Mouse (Mus musculus) kidney, postnatal 36 days (tissue): ENCODE data around the gene Nln.
A peak's percentile ranks its signal among the peaks of the same experiment; 100 is the strongest.

Experiments
- DNase-seq, 2 experiments: peaks; one replicate each; pipeline ENCODE4 v3.0.0; 2021 to 2022; ENCODE audit warnings: mixed read lengths in 2 of 2

Gene Nln

DNA sequence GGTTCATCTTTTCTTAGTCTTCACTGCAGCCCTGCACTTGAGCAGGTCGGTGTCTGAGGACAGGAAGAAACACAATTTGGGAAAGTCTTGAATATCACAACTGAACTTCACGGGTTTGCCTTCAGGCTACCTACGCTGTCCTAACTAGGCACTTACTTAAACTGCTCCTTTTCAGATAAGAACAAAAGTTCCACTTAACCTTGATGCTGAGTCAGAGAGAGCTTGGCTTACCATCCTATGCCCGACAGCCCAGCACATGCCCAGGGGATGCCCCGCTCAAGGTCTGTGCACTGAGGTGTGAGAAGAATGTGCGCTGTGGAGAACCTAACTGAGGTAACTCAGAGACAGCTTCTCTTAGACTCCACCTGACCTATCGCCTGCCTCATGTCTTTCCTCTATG, 67.9 kb downstream of the Nln start:
- peak; percentile 63 to 78 for DNase-seq

DNA sequence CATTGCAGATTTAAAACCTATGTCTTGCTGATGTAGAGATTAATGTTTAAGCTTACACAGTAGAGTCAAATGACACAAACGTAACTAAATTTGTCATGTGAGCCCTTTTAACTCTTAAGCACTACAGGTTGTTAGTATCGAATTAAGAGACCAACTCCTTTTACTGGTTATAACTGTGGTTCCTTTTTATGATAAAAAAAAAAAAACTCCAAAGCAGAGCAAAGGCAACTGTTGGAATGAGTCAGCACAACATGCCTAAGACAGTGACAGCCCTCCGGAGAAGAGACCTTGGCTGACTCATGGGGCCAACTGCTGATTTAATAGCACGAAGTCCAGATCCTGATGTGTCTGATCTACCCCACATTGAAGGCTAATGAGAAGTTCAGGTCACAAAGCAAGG, 68.5 kb downstream of the Nln start:
- DNase-seq, result no peak

- no peak for DNase-seq
Measured at GRCm38 (mm10) chr13:104039861-104040260, 69.6 kb downstream of the Nln start.

GRCm38 (mm10) chr13:104038891-104039290, 70.5 kb downstream of the Nln start:
- peak in 1 of 2 experiments; percentile 53 for DNase-seq

DNA sequence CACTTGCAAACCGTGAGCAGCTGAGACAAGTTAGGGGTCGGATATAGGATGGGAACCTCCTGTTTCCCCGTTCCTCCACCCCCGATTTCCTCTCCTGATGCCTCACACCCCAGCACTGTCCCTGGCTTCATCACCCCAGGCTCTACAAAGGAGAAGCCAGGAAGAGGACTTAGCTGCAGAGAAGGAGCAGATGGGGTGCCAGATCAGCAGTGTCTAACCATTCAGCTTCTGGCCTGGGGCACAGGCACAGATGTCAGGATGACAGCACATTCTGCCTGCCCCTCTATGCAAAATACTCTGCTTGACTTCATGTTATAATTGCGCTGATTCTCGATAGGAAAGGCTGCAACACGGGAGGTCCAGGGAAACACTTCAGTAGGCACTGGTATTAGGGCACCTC, 71.1 kb downstream of the Nln start:
- DNase-seq, result no peak

GRCm38 (mm10) chr13:104037531-104038290, 71.7 kb downstream of the Nln start:
- DNase-seq, result no peak

DNA sequence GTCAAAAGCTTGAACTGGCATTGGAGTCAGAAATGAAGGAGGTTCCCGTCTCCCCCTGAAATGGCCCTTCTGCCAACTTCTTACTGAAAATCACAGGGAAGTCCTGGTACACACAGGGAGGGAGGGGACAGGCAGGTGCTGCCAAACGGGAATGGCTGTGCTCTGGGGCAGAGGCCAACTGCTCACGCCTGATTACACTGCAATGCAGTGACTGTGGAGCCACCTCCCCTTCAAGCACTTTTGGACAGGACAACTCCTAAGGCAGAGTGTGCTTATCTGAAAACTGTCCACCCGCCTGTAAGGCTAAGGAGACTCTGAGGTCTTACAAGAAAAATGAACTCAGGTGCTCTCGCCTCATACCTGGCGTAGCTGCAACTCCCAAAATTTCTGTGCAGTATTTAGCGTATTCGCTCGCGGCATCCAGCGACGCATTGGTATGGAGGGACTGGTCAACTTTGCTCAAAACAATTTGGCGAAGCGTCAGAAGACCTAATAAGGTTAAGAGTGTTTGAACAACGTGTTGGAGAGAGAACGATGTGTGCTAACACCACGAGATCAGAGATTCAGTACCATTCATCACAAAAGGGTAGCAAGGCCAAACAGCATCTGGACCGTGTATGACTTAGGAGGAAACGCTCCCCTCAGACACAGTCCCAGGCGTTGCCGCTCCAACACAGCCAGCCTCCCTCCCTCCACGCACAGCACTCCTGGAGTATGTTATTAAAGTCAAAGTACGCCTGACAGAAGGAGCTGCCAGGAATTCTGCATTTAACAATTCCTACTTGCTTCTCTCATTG, 72.7 kb downstream of the Nln start:
- peak; percentile 85 to 89 for DNase-seq

DNA sequence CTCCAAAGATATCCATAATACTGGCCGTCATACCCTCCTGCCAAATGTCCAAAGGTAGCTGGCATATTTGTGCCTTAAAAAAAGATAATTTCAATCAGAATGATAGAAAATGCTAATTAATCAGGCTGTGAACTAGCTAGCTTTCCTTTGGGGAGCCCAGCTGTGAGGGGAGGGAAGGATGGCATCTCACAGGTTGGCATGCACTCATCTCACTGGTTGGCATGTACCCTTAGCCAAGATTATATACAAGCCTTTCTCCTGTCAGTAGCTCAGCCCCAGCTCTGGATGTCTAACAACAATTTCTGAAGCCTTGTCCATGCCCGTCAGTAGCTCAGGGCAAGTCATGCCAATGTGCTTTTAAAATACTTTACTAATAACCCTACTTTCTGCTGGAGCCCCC, 73.8 kb downstream of the Nln start:
- no peak for DNase-seq

DNA sequence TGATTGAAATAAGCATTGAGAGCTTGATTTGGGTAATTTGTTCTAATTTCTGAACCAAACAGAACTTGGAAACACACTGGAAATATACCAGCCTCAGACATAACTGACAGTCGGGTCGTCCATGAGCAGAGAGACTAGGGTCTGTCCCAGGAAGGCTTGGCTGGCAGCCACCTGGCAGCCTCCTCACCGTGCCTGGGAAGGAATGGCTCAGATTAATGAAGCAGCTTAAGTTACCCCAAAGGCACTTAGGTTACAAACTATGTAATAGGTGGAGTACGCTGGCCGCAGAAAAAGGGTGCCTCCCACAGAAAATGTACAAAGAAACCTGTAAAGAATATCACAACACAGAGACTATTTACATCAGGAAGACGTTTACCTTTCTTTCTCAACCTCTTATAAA, 74.6 kb downstream of the Nln start:
- DNase-seq, result peak in 1 of 2 experiments; percentile 58

DNA sequence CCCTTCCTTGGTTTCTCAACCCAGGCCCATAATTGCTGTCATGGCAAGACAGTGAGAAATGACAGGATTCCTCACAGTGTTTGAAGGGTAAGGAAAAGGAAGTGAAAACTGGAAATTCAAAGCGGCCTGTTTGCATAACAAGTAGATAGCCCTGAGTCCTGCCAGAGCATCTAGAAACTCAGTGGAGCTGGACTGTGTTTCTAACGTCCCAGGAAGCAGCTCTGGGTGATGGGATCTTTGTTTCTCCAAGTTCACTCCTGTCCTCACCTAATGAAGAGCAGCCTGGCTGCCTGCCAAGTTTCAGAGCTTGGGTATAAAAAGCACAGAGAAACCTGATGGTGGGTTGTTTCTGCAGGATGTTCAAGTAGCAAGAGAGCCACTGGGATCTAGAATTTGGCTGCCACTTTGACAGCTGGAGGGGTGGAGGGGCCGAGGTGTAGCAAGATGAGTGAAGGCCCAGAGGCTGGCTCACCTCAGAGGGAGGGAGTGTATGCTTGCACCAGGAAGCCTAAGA, 76.7 kb downstream of the Nln start:
- DNase-seq, result peak in 1 of 2 experiments; percentile 70

- no peak for DNase-seq
Measured at GRCm38 (mm10) chr13:104031821-104032331, 77.5 kb downstream of the Nln start.

GRCm38 (mm10) chr13:104030956-104031355, 78.5 kb downstream of the Nln start:
- peak in 1 of 2 experiments; percentile 63 for DNase-seq

GRCm38 (mm10) chr13:104029511-104029910, 79.9 kb downstream of the Nln start:
- no peak for DNase-seq

GRCm38 (mm10) chr13:104029089-104029488, 80.3 kb downstream of the Nln start:
- peak; percentile 66 to 68 for DNase-seq

- no peak for DNase-seq
Measured at GRCm38 (mm10) chr13:104026525-104026924, 82.9 kb downstream of the Nln start.

DNA sequence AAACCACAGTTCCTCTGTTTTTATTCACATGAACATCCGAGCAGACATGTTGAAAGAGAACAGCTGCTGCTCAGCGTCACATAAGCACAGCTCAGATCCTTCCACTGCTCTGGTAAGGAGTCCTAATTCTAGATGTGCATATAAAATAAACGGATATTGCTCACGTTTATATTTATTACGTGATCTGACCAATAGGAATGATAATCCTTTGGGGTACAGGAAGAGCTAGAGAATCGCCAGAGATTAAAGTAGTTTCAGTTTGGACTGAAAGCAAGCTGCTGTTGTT, 83.8 kb downstream of the Nln start:
- DNase-seq, result no peak

DNA sequence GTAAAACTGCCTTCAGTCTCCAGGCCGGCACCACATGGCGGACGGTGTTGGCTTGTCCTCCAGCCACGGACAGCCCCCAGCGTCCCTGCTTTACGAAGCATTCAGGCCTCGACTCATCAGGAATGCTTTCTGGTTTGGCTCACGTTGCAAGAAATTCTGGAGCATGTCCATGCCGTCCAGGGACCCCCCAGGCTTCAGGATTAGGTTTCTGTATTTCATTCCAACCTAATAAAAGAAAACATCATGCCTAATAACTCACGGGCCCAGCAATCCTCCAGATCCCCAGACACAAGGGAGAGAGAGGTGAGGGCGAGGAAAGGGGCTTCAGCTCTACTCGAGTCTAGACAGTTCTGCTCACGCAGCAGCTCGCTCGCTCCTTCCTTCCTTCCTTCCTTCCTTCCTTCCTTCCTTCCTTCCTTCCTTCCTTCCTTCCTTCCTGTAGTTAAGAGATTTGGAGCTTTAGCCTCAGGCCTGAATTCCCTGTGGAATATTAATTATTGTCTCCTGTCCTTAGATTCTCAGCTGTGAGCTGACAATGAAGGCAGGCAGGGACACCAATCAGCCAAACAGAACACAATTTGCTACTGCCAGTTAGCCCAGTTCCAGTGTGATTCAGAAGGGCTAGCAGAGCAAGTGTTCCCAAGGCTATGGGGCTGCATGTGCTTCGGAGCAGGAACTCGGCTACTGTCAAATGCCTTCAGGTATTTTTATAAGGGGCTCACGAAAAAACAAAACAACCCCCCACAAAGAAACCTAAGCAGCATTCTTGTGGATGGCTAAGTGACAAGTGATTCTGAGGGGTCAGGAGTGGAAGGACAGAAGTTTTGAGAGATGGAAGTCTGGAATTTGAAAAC, 84.3 kb downstream of the Nln start:
- no peak for DNase-seq

- no peak for DNase-seq
Measured at GRCm38 (mm10) chr13:104024275-104024674, 85.1 kb downstream of the Nln start.

GRCm38 (mm10) chr13:104023356-104023911, 86.0 kb downstream of the Nln start:
- peak in 1 of 2 experiments; percentile 16 for DNase-seq

- no peak for DNase-seq
Measured at GRCm38 (mm10) chr13:104018466-104019076, 90.8 kb downstream of the Nln start.

GRCm38 (mm10) chr13:104015246-104016105, 93.9 kb downstream of the Nln start:
- DNase-seq, result no peak
